Mouse (Mus musculus) lung, embryonic 16.5 days (tissue): ENCODE measurements around the gene Tmem120a. TPM values are rescaled to one million over a fixed set of nuclear protein-coding genes. Genes with fewer than 3 reads are reported as not detected.
A peak's percentile ranks its signal among the peaks of the same experiment; 100 is the strongest.

Experiments
- ATAC-seq: fragments of 200-750 bp; cut with Nextera tagmentation; 2 replicates; pipeline ENCODE4 v1.8.0; 2017; ENCODE audit warnings: low read depth, mild to moderate bottlenecking, moderate library complexity
- H3K27ac ChIP-seq: fragments of 300-500 bp; sonication (generic); 2 replicates; pipeline ENCODE4 v1.5.1; 2014; ENCODE audit warnings: mild to moderate bottlenecking, control low read depth, low read length
- H3K27me3 ChIP-seq: fragments of 300-500 bp; sonication (generic); 2 replicates; pipeline ENCODE4 v1.6.1; 2014; ENCODE audit warnings: low read depth, low read length, mixed read lengths; ENCODE audit not compliant: control insufficient read depth, insufficient read depth
- H3K36me3 ChIP-seq: fragments of 300-500 bp; sonication (generic); 2 replicates; pipeline ENCODE4 v1.6.1; 2014; ENCODE audit warnings: low read length; ENCODE audit not compliant: control insufficient read depth, insufficient read depth
- H3K4me1 ChIP-seq: fragments of 300-500 bp; sonication (generic); replicated peaks from 2 replicates; pipeline ENCODE4 v1.6.1; 2014; ENCODE audit warnings: low read length, mixed read lengths; ENCODE audit not compliant: control insufficient read depth, insufficient read depth
- H3K4me2 ChIP-seq: fragments of 300-500 bp; sonication (generic); 2 replicates; pipeline ENCODE4 v1.6.1; 2014; ENCODE audit warnings: low read depth, low read length, control low read depth
- H3K4me3 ChIP-seq: fragments of 300-500 bp; sonication (generic); 2 replicates; pipeline ENCODE4 v1.5.1; 2014; ENCODE audit warnings: mild to moderate bottlenecking, low read length, control low read depth
- H3K9ac ChIP-seq: fragments of 300-500 bp; sonication (generic); 2 replicates; pipeline ENCODE4 v1.6.1; 2014; ENCODE audit warnings: low read length, control low read depth
- H3K9me3 ChIP-seq: fragments of 300-500 bp; sonication (generic); 2 replicates; pipeline ENCODE4 v1.6.1; 2016; ENCODE audit warnings: low read length; ENCODE audit not compliant: control insufficient read depth
- WGBS: fragments of 180-500 bp; shearing (Covaris S2); extraction: QIAGEN DNeasy Blood & Tissue Kit; methylation state at CpG from one replicate; pipeline ENCODE4 v1.1.7; 2014; 5-methylcytosine and 5-hydroxymethylcytosine counted together
- polyA plus RNA-seq: library from polyadenylated mRNA; unstranded; fragments of >200 nt; fragmentation: Nextera tagmentation; extraction: Ambion mirVana; gene quantifications from 2 replicates; pipeline ENCODE4 v1.2.1, GENCODE M21; 2015

Tmem120a gene
- polyA plus RNA-seq = 37.9 and 38.8 TPM in 2 replicates

GRCm38 (mm10) chr5:135743741-135744609 is at the start of gene Tmem120a:
Gene Tmem120a, minus strand, starts transcription at chr5:135744448.
- under 1% methylated on average over 59 of the region's 60 CpGs for WGBS
- Histone ChIP-seq H3K9ac (peak within 1 kb of the TSS; percentile 84), H3K4me2 (peak within 1 kb of the TSS; percentile 91), H3K4me1 (peaks cover 6% of the 10 kb centered on the region), H3K4me3 (peak within 1 kb of the TSS; percentile 92), H3K9me3 (no peaks in the 10 kb centered on the region), H3K27me3 (no peaks in the 10 kb centered on the region), H3K27ac (peak within 1 kb of the TSS; percentile 43), H3K36me3 (no peaks in the 10 kb centered on the region; the same call in 1 of the 2 replicates)
- peak; percentile 99 for ATAC-seq

GRCm38 (mm10) chr5:135782901-135783300 is 38.7 kb upstream of the Tmem120a start:
- no peak overlapping the region for H3K4me2 ChIP-seq
- no peaks in the 10 kb centered on the region for H3K27me3 ChIP-seq
- H3K27ac ChIP-seq = no peak overlapping the region
- no peak overlapping the region for H3K9ac ChIP-seq
- peaks cover 12% of the 10 kb centered on the region for H3K4me1 ChIP-seq
- WGBS = 85% methylated on average over 4 of the region's 4 CpGs
- no peaks in the 10 kb centered on the region for H3K9me3 ChIP-seq
- ATAC-seq = no peak
- peaks cover 48% of the 10 kb centered on the region for H3K36me3 ChIP-seq
- no peak overlapping the region for H3K4me3 ChIP-seq

GRCm38 (mm10) chr5:135780331-135780730 is 36.1 kb upstream of the Tmem120a start:
- 76% methylated on average over 8 of the region's 8 CpGs for WGBS
- Histone ChIP-seq H3K4me3 (no peak overlapping the region), H3K4me2 (no peak overlapping the region), H3K4me1 (peaks cover 15% of the 10 kb centered on the region), H3K36me3 (peaks cover 23% of the 10 kb centered on the region), H3K9ac (no peak overlapping the region), H3K27me3 (no peaks in the 10 kb centered on the region), H3K27ac (no peak overlapping the region), H3K9me3 (no peaks in the 10 kb centered on the region)
- ATAC-seq = no peak

- H3K27me3 ChIP-seq = no peaks in the 10 kb centered on the region
- under 1% methylated on average over 68 of the region's 70 CpGs for WGBS
- H3K4me1 ChIP-seq = peaks cover 15% of the 10 kb centered on the region
- ATAC-seq = peak; percentile 98
- H3K4me3 ChIP-seq = peak within 1 kb of the TSS; percentile 96
- peak within 1 kb of the TSS; percentile 72 for H3K4me2 ChIP-seq
- peak within 1 kb of the TSS; percentile 93 for H3K27ac ChIP-seq
- no peaks in the 10 kb centered on the region for H3K9me3 ChIP-seq
- peaks cover 10% of the 10 kb centered on the region for H3K36me3 ChIP-seq
- peak within 1 kb of the TSS; percentile 97 for H3K9ac ChIP-seq
Observed at GRCm38 (mm10) chr5:135778471-135779445, 34.5 kb upstream of the Tmem120a start, which contains the start of gene Mdh2. Gene Mdh2, plus strand, starts transcription at chr5:135778480.

- Histone ChIP-seq H3K36me3 (peaks cover 4% of the 10 kb centered on the region; the same call in 1 of the 2 replicates), H3K27ac (peak within 1 kb of the TSS; percentile 93), H3K9me3 (no peaks in the 10 kb centered on the region), H3K27me3 (no peaks in the 10 kb centered on the region), H3K4me1 (peaks cover 15% of the 10 kb centered on the region), H3K4me3 (peak within 1 kb of the TSS; percentile 96), H3K9ac (peak within 1 kb of the TSS; percentile 97), H3K4me2 (peak within 1 kb of the TSS; percentile 72)
- under 1% methylated on average over 45 of the region's 45 CpGs for WGBS
- ATAC-seq = peak; percentile 22
Observed at GRCm38 (mm10) chr5:135777796-135778470, 33.7 kb upstream of the Tmem120a start, which contains the start of gene Styxl1. Gene Styxl1, minus strand, starts transcription at chr5:135778385.

- ATAC-seq = no peak
- 72% methylated on average over 4 of the region's 4 CpGs for WGBS
- Histone ChIP-seq H3K9me3 (no peaks in the 10 kb centered on the region), H3K4me1 (peaks cover 15% of the 10 kb centered on the region), H3K4me2 (no peak overlapping the region), H3K36me3 (no peaks in the 10 kb centered on the region), H3K9ac (no peak overlapping the region), H3K27me3 (no peaks in the 10 kb centered on the region), H3K27ac (no peak overlapping the region), H3K4me3 (no peak overlapping the region)
Observed at GRCm38 (mm10) chr5:135776546-135776945, 32.3 kb upstream of the Tmem120a start.

GRCm38 (mm10) chr5:135772519-135772918 is 28.3 kb upstream of the Tmem120a start:
- Histone ChIP-seq H3K27ac (no peak overlapping the region), H3K9ac (no peak overlapping the region), H3K9me3 (no peaks in the 10 kb centered on the region), H3K4me2 (no peak overlapping the region), H3K4me1 (peaks cover 2% of the 10 kb centered on the region; the same call in 1 of the 2 replicates), H3K4me3 (no peak overlapping the region), H3K36me3 (no peaks in the 10 kb centered on the region), H3K27me3 (no peaks in the 10 kb centered on the region)
- no peak for ATAC-seq
- WGBS = 27% methylated on average over 3 of the region's 3 CpGs

GRCm38 (mm10) chr5:135764971-135765370 is 20.7 kb upstream of the Tmem120a start:
- Histone ChIP-seq H3K9ac (no peak overlapping the region), H3K4me3 (no peak overlapping the region), H3K4me1 (no peaks in the 10 kb centered on the region), H3K4me2 (no peak overlapping the region), H3K27ac (no peak overlapping the region), H3K36me3 (no peaks in the 10 kb centered on the region), H3K9me3 (no peaks in the 10 kb centered on the region), H3K27me3 (no peaks in the 10 kb centered on the region)
- ATAC-seq = no peak
- 45% methylated on average over 3 of the region's 3 CpGs for WGBS
